Mouse (Mus musculus): ENCODE results near the gene Bmpr1a. TPM values are rescaled to one million over a fixed set of nuclear protein-coding genes. Genes with fewer than 3 reads are reported as not detected.
A peak's percentile ranks its signal among the peaks of the same experiment; 100 is the strongest.

Gene Bmpr1a
- polyA plus RNA-seq, 1 experiment from 2014 or later, result 56.8 TPM

DNA sequence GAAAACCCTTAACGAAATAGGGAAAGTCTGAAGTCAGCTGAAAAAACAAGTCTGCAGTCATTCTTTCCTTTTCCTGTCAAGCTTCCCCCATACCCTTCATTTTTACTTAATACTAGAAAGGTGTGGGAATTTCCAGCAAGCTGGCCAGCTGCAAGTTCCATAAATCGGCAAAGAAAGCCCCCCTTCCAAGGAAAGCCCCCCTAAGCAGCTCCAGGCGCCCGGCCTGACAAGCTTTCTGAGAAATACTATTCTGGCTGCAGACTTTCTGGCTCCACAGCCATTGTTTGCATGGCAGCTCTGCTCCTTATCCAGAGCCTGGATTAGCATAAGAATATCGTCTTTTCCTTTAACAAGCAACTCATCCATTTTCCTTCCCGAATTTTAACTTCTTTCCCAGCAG lies 49.5 kb downstream of the Bmpr1a start:
- DNase-seq (ENCODE audit: low spot score) (no peak), ATAC-seq (replicated peaks; ENCODE audit: low FRiP score, low TSS enrichment, low read depth) (0 out of 2 replicates have a peak, but pooled peaks have one; percentile 41)
- Histone ChIP-seq H3K9me3 (ENCODE audit: control insufficient read depth, low read length) (no peaks in the 10 kb centered on the region), H3K36me3 (ENCODE audit: control insufficient read depth, insufficient read depth, low read length) (peaks cover 11% of the 10 kb centered on the region), H3K4me3 (ENCODE audit: low read depth, low read length) (no peak overlapping the region), H3K27me3 (replicated peaks; ENCODE audit: control insufficient read depth, insufficient read depth, low read length) (no peaks in the 10 kb centered on the region), H3K4me2 (ENCODE audit: low read length) (no peak overlapping the region), H3K4me1 (replicated peaks; ENCODE audit: control insufficient read depth, insufficient read depth, low read length) (peaks cover 10% of the 10 kb centered on the region), H3K9ac (ENCODE audit: low read length) (no peak overlapping the region), H3K27ac (ENCODE audit: low read depth) (peak overlapping the region; percentile 12; the same call in 1 of the 2 replicates)
- 19% methylated on average over 6 of the region's 6 CpGs for WGBS

DNA sequence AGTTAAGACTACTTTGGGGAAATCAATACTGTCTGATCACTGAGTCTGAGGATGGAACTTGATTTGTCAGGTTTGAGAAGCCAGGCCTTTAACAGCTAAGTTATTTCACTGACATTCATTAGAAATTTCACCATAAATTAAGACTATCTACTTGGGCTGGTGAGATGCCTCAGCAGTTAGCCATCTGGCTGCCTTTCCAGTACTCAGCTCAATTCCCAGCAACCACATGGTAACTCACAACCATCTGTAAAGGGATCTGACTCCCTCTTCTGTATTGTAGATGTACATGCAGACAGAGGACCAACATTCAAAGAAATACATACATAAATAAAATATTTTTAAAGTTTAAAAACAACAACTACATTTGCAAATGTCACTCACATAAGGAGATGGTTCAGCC lies 51.3 kb downstream of the Bmpr1a start:
- Histone ChIP-seq H3K4me1 (replicated peaks; ENCODE audit: control insufficient read depth, insufficient read depth, low read length) (peaks cover 10% of the 10 kb centered on the region), H3K27me3 (replicated peaks; ENCODE audit: control insufficient read depth, insufficient read depth, low read length) (no peaks in the 10 kb centered on the region), H3K36me3 (ENCODE audit: control insufficient read depth, insufficient read depth, low read length) (peaks cover 14% of the 10 kb centered on the region), H3K4me3 (ENCODE audit: low read depth, low read length) (no peak overlapping the region), H3K9me3 (ENCODE audit: control insufficient read depth, low read length) (no peaks in the 10 kb centered on the region), H3K4me2 (ENCODE audit: low read length) (no peak overlapping the region), H3K9ac (ENCODE audit: low read length) (no peak overlapping the region), H3K27ac (ENCODE audit: low read depth) (no peak overlapping the region)
- no peak for ATAC-seq (replicated peaks; ENCODE audit: low FRiP score, low TSS enrichment, low read depth)
- DNase-seq (ENCODE audit: low spot score), result no peak

DNA sequence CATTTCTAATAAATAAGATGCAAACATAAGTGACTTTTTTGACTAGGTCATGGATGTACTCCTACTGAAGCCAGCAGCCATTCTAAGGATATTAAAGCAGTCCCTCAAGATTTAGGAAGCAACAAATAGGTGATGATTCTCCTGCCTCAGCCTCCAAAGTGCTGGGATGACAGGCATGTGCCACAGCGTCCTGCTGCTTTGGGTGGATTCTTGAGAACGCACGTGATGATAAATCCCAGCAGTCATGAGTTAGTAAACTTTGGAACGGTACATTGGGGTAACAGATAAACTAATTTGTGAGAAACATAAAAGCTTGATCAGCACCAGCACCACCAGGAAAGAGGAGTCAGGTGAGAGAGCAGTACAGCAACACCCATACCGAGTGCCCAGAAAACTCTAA lies 52.7 kb downstream of the Bmpr1a start:
- Histone ChIP-seq H3K27ac (ENCODE audit: low read depth) (no peak overlapping the region), H3K4me2 (ENCODE audit: low read length) (no peak overlapping the region), H3K4me1 (replicated peaks; ENCODE audit: control insufficient read depth, insufficient read depth, low read length) (peaks cover 10% of the 10 kb centered on the region), H3K27me3 (replicated peaks; ENCODE audit: control insufficient read depth, insufficient read depth, low read length) (no peaks in the 10 kb centered on the region), H3K9me3 (ENCODE audit: control insufficient read depth, low read length) (no peaks in the 10 kb centered on the region), H3K36me3 (ENCODE audit: control insufficient read depth, insufficient read depth, low read length) (peaks cover 22% of the 10 kb centered on the region), H3K4me3 (ENCODE audit: low read depth, low read length) (no peak overlapping the region), H3K9ac (ENCODE audit: low read length) (no peak overlapping the region)
- ATAC-seq (replicated peaks; ENCODE audit: low FRiP score, low TSS enrichment, low read depth) (no peak), DNase-seq (ENCODE audit: low spot score) (no peak)
- 70% methylated on average over 5 of the region's 5 CpGs for WGBS

DNA sequence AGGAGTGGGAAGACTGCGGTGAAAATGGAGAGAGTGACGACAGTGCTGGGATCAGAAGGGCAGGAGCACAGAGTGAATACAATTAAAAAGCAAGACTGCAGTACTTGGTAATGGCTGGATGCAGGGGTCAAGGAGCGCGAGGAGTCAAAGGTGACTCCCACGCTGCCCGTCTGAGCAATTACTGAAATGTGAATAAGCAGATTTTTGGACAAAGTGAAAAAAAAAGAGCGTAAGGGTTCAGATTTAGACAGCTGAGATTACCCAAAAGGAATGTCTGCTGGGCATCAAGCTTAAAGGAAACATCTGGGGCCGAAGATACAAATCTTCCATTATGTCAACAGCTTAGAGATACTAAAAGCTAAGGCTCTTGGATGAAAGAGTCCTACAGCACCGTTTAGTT lies 53.3 kb downstream of the Bmpr1a start:
- Histone ChIP-seq H3K36me3 (ENCODE audit: control insufficient read depth, insufficient read depth, low read length) (peaks cover 26% of the 10 kb centered on the region), H3K4me2 (ENCODE audit: low read length) (no peak overlapping the region), H3K4me3 (ENCODE audit: low read depth, low read length) (no peak overlapping the region), H3K27ac (ENCODE audit: low read depth) (no peak overlapping the region), H3K4me1 (replicated peaks; ENCODE audit: control insufficient read depth, insufficient read depth, low read length) (peaks cover 10% of the 10 kb centered on the region), H3K9me3 (ENCODE audit: control insufficient read depth, low read length) (no peaks in the 10 kb centered on the region), H3K27me3 (replicated peaks; ENCODE audit: control insufficient read depth, insufficient read depth, low read length) (no peaks in the 10 kb centered on the region), H3K9ac (ENCODE audit: low read length) (no peak overlapping the region)
- 31% methylated on average over 9 of the region's 9 CpGs for WGBS
- ATAC-seq (replicated peaks; ENCODE audit: low FRiP score, low TSS enrichment, low read depth), result no peak
- no peak for DNase-seq (ENCODE audit: low spot score)

DNA sequence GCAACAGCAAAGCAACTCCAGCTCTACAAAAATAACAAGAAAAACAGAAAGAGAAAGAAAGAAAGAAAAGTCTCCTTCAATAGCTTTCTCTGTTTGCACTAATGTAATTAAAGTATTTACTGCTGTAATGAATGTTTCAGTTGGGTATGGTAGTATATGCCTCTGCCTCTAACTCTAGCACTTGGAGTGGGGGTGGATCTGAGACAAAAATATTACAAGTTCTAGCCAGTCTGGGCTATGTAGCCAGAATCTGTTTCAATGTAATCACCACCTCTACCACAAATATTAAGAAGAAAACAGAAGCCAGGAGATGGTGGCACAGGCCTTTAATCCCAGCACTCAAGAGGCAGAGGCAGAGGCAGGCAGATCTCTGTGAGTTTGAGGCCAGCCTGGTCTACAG lies 54.7 kb downstream of the Bmpr1a start:
- no peaks in the 10 kb centered on the region for H3K9me3 ChIP-seq (ENCODE audit: control insufficient read depth, low read length)
- no peak overlapping the region for H3K4me3 ChIP-seq (ENCODE audit: low read depth, low read length)
- H3K36me3 ChIP-seq (ENCODE audit: control insufficient read depth, insufficient read depth, low read length), result peaks cover 33% of the 10 kb centered on the region
- ATAC-seq (replicated peaks; ENCODE audit: low FRiP score, low TSS enrichment, low read depth), result no peak
- no peak overlapping the region for H3K9ac ChIP-seq (ENCODE audit: low read length)
- no peaks in the 10 kb centered on the region for H3K27me3 ChIP-seq (replicated peaks; ENCODE audit: control insufficient read depth, insufficient read depth, low read length)
- peaks cover 10% of the 10 kb centered on the region for H3K4me1 ChIP-seq (replicated peaks; ENCODE audit: control insufficient read depth, insufficient read depth, low read length)
- no peak overlapping the region for H3K4me2 ChIP-seq (ENCODE audit: low read length)
- H3K27ac ChIP-seq (ENCODE audit: low read depth), result no peak overlapping the region
- no peak for DNase-seq (ENCODE audit: low spot score)

DNA sequence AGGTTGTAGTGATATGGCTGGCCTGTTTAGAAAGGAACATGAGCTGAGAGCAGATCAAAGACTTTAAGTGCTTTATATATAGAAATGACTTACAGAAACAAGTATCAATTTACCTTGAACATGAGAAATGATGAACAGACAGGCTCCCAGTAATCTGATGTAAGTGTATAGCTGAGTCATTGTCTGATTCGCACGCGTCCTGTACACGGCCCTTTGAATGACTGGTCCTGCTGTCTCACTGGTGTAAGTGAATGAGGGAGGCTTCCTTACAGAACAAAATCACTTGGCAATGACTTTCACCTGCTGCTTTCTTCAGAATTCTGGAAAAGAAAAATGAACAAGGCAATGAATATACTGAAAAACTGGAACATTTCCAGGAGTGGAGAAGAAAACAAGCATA lies 55.5 kb downstream of the Bmpr1a start:
- Histone ChIP-seq H3K27ac (ENCODE audit: low read depth) (no peak overlapping the region), H3K36me3 (ENCODE audit: control insufficient read depth, insufficient read depth, low read length) (peaks cover 40% of the 10 kb centered on the region), H3K4me2 (ENCODE audit: low read length) (no peak overlapping the region), H3K9me3 (ENCODE audit: control insufficient read depth, low read length) (no peaks in the 10 kb centered on the region), H3K9ac (ENCODE audit: low read length) (no peak overlapping the region), H3K4me3 (ENCODE audit: low read depth, low read length) (no peak overlapping the region), H3K27me3 (replicated peaks; ENCODE audit: control insufficient read depth, insufficient read depth, low read length) (no peaks in the 10 kb centered on the region), H3K4me1 (replicated peaks; ENCODE audit: control insufficient read depth, insufficient read depth, low read length) (peaks cover 10% of the 10 kb centered on the region)
- ATAC-seq (replicated peaks; ENCODE audit: low FRiP score, low TSS enrichment, low read depth) (no peak), DNase-seq (ENCODE audit: low spot score) (no peak)
- 90% methylated on average over 4 of the region's 4 CpGs for WGBS

DNA sequence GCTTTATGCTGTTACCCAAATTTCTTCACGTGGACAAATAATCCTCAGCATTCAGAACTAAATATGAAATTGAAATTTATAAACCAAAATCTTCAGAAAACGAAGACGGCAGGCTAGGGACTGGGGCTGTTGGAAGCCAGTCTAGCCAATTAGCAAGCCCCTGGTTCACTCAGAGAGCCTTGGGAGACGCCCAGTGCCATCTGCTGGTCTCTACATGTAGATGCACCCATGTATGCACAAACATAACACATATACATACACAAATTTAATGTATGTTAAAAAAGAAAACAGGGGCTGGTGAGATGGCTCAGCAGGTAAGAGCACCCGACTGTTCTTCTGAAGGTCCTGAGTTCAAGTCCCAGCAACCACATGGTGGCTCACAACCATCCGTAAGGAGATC lies 56.5 kb downstream of the Bmpr1a start:
- peaks cover 10% of the 10 kb centered on the region for H3K4me1 ChIP-seq (replicated peaks; ENCODE audit: control insufficient read depth, insufficient read depth, low read length)
- no peak overlapping the region for H3K9ac ChIP-seq (ENCODE audit: low read length)
- H3K9me3 ChIP-seq (ENCODE audit: control insufficient read depth, low read length), result no peaks in the 10 kb centered on the region
- H3K27ac ChIP-seq (ENCODE audit: low read depth), result no peak overlapping the region
- H3K4me2 ChIP-seq (ENCODE audit: low read length), result no peak overlapping the region
- peaks cover 49% of the 10 kb centered on the region for H3K36me3 ChIP-seq (ENCODE audit: control insufficient read depth, insufficient read depth, low read length)
- H3K4me3 ChIP-seq (ENCODE audit: low read depth, low read length), result no peak overlapping the region
- no peak for ATAC-seq (replicated peaks; ENCODE audit: low FRiP score, low TSS enrichment, low read depth)
- H3K27me3 ChIP-seq (replicated peaks; ENCODE audit: control insufficient read depth, insufficient read depth, low read length), result no peaks in the 10 kb centered on the region
- WGBS, result 97% methylated on average over 6 of the region's 6 CpGs
- no peak for DNase-seq (ENCODE audit: low spot score)

DNA sequence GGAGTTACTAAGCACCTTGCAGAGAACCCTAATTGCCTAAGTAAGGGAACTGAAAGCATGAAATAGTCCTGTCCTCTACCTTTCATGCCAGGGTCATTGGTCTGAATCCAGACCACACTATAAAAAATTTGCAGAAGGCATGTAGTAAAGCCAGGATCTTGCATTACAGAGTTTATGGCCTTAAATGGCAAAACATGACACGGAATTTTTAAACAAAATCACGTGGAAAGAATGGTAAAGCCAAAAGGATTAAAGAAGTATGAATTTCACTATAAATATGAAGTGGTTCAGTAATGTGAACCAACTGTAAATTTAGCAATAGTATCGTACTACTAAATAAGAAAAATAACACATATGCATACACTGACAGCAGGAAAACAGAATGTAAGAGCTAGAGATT lies 57.8 kb downstream of the Bmpr1a start:
- Histone ChIP-seq H3K27ac (ENCODE audit: low read depth) (no peak overlapping the region), H3K4me3 (ENCODE audit: low read depth, low read length) (no peak overlapping the region), H3K9ac (ENCODE audit: low read length) (no peak overlapping the region), H3K27me3 (replicated peaks; ENCODE audit: control insufficient read depth, insufficient read depth, low read length) (no peaks in the 10 kb centered on the region), H3K4me2 (ENCODE audit: low read length) (no peak overlapping the region), H3K36me3 (ENCODE audit: control insufficient read depth, insufficient read depth, low read length) (peaks cover 61% of the 10 kb centered on the region), H3K9me3 (ENCODE audit: control insufficient read depth, low read length) (no peaks in the 10 kb centered on the region), H3K4me1 (replicated peaks; ENCODE audit: control insufficient read depth, insufficient read depth, low read length) (peaks cover 8% of the 10 kb centered on the region)
- WGBS, result 60% methylated on average over 3 of the region's 3 CpGs
- ATAC-seq (replicated peaks; ENCODE audit: low FRiP score, low TSS enrichment, low read depth), result no peak
- no peak for DNase-seq (ENCODE audit: low spot score)

DNA sequence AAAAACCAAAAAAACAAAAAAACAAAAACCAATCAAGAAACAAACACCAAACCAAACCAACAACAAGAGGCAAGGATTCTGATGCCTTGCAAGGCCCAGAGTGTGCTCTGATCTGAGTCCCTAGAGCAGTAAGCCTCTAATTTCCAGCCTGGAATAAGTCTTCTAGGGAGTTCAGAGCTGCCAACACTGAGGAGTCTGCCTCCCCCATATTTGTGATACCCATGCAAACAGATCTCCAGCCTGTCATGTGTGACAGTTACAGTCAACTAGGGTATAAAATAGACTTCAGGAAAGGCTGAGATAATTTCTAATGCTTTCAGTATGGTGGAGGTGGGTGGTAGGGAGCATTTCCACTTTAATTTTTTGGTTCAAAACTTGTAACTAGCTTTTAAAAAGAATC lies 58.2 kb downstream of the Bmpr1a start:
- Histone ChIP-seq H3K4me1 (replicated peaks; ENCODE audit: control insufficient read depth, insufficient read depth, low read length) (peaks cover 4% of the 10 kb centered on the region), H3K27me3 (replicated peaks; ENCODE audit: control insufficient read depth, insufficient read depth, low read length) (no peaks in the 10 kb centered on the region), H3K36me3 (ENCODE audit: control insufficient read depth, insufficient read depth, low read length) (peaks cover 66% of the 10 kb centered on the region), H3K9ac (ENCODE audit: low read length) (no peak overlapping the region), H3K27ac (ENCODE audit: low read depth) (no peak overlapping the region), H3K4me2 (ENCODE audit: low read length) (no peak overlapping the region), H3K4me3 (ENCODE audit: low read depth, low read length) (no peak overlapping the region), H3K9me3 (ENCODE audit: control insufficient read depth, low read length) (no peaks in the 10 kb centered on the region)
- ATAC-seq (replicated peaks; ENCODE audit: low FRiP score, low TSS enrichment, low read depth) (no peak), DNase-seq (ENCODE audit: low spot score) (no peak)
